Mouse (Mus musculus) stomach, postnatal 0 days (tissue): ENCODE measurements around the gene Tecta. TPM values are rescaled to one million over a fixed set of nuclear protein-coding genes. Genes with fewer than 3 reads are reported as not detected.

Source experiments
- ATAC-seq: fragments of 200-750 bp; cut with Nextera tagmentation; 2 replicates; pipeline ENCODE4 v1.8.0; 2017; ENCODE audit not compliant: low FRiP score, low TSS enrichment
- DNase-seq: peaks from one replicate; pipeline ENCODE4 v3.0.0-alpha.2; 2016; ENCODE audit warnings: low spot score
- H3K27ac ChIP-seq: fragments of 300-500 bp; sonication (generic); replicated peaks from 2 replicates; pipeline ENCODE4 v1.5.1; 2014; ENCODE audit warnings: mild to moderate bottlenecking, control low read depth
- H3K27me3 ChIP-seq: fragments of 300-500 bp; sonication (generic); 2 replicates; pipeline ENCODE4 v1.6.1; 2014; ENCODE audit warnings: low read length; ENCODE audit not compliant: control insufficient read depth, insufficient read depth
- H3K36me3 ChIP-seq: fragments of 300-500 bp; sonication (generic); 2 replicates; pipeline ENCODE4 v1.6.1; 2014; ENCODE audit warnings: low read length, mixed read lengths; ENCODE audit not compliant: control insufficient read depth, insufficient read depth
- H3K4me1 ChIP-seq: fragments of 300-500 bp; sonication (generic); replicated peaks from 2 replicates; pipeline ENCODE4 v1.6.1; 2014; ENCODE audit warnings: antibody characterized with exemption; ENCODE audit not compliant: control insufficient read depth, insufficient read depth
- H3K4me2 ChIP-seq: fragments of 300-500 bp; sonication (generic); replicated peaks from 2 replicates; pipeline ENCODE4 v1.6.1; 2014; ENCODE audit warnings: low read depth, mild to moderate bottlenecking, control low read depth, moderate library complexity
- H3K4me3 ChIP-seq: fragments of 300-500 bp; sonication (generic); 2 replicates; pipeline ENCODE4 v1.5.1; 2014; ENCODE audit warnings: low read depth, low read length, control low read depth
- H3K9ac ChIP-seq: fragments of 300-500 bp; sonication (generic); 2 replicates; pipeline ENCODE4 v1.6.1; 2014; ENCODE audit warnings: mild to moderate bottlenecking, low read length, control low read depth, mixed read lengths
- H3K9me3 ChIP-seq: fragments of 300-500 bp; sonication (generic); 2 replicates; pipeline ENCODE4 v1.6.1; 2016; ENCODE audit warnings: low read length; ENCODE audit not compliant: control insufficient read depth
- CTCF ChIP-seq: IDR thresholded peaks from 2 replicates; pipeline ENCODE4 v1.5.1; 2016; ENCODE audit warnings: antibody characterized with exemption, low read depth, mild to moderate bottlenecking, moderate library complexity
- EP300 ChIP-seq: optimal IDR thresholded peaks from 2 replicates; pipeline ENCODE3; 2016; ENCODE audit warnings: antibody characterized with exemption
- WGBS: fragments of 180-500 bp; shearing (Covaris S2); extraction: QIAGEN DNeasy Blood & Tissue Kit; methylation state at CpG from one replicate; pipeline ENCODE4 v1.1.7; 2014; 5-methylcytosine and 5-hydroxymethylcytosine counted together
- microRNA-seq: library from miRNA; unstranded; fragments of <30 nt; microRNA quantifications from one replicate; pipeline ENCODE4, GENCODE M21; 2016
- polyA plus RNA-seq: library from polyadenylated mRNA; unstranded; fragments of >200 nt; fragmentation: Nextera tagmentation; extraction: Ambion mirVana; gene quantifications from 2 replicates; pipeline ENCODE4 v1.2.1, GENCODE M21; 2015

Tecta gene
- polyA plus RNA-seq, 1 experiment from 2014 or later: 0.05 TPM

- Histone ChIP-seq H3K4me2 (no peak overlapping the region), H3K4me3 (no peak overlapping the region), H3K36me3 (no peaks in the 10 kb centered on the region), H3K4me1 (no peaks in the 10 kb centered on the region), H3K9ac (no peak overlapping the region), H3K27ac (no peak overlapping the region), H3K9me3 (no peaks in the 10 kb centered on the region), H3K27me3 (no peaks in the 10 kb centered on the region)
- no peak for DNase-seq
- 89% methylated on average over 6 of the region's 6 CpGs for WGBS
- no peak for TF ChIP-seq CTCF
- no peak for TF ChIP-seq EP300
- no peak for ATAC-seq
These were observed 98.6 kb downstream of the Tecta start for GRCm38 (mm10) chr9:42301082-42301633.

GRCm38 (mm10) chr9:42296297-42296922 is 103.3 kb downstream of the Tecta start:
- no peaks in the 10 kb centered on the region for H3K36me3 ChIP-seq
- no peak overlapping the region for H3K4me3 ChIP-seq
- no peak overlapping the region for H3K27ac ChIP-seq
- ATAC-seq (no peak), DNase-seq (no peak)
- 92% methylated on average over 10 of the region's 10 CpGs for WGBS
- no peak overlapping the region for H3K9ac ChIP-seq
- TF ChIP-seq CTCF (no peak), EP300 (no peak)
- H3K9me3 ChIP-seq: no peaks in the 10 kb centered on the region
- H3K27me3 ChIP-seq: no peaks in the 10 kb centered on the region
- no peak overlapping the region for H3K4me2 ChIP-seq
- H3K4me1 ChIP-seq: no peaks in the 10 kb centered on the region

DNA sequence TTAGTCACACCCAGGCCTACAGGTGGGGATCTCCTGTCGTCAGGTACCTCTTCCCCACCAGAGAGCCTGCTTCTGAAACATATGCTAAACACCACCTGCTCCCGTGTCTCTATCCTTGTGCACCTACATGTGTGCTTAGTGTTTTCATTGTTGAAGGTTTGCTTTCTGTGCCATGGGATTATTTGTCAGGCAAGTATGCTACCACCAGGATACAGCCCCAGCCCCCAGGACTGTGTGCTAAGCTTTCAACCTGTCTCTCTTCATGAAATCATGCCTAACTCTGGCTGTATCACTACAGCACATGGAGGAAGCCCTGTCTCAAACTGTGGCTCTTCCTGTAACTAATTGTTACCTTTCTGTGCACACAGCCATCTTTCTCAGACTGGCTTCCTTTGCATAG is 105.6 kb downstream of the Tecta start:
- no peak overlapping the region for H3K9ac ChIP-seq
- TF ChIP-seq EP300 (no peak), CTCF (no peak)
- no peaks in the 10 kb centered on the region for H3K36me3 ChIP-seq
- H3K9me3 ChIP-seq: no peaks in the 10 kb centered on the region
- no peaks in the 10 kb centered on the region for H3K4me1 ChIP-seq
- H3K27ac ChIP-seq: no peak overlapping the region
- ATAC-seq: no peak
- no peak for DNase-seq
- H3K27me3 ChIP-seq: no peaks in the 10 kb centered on the region
- 67% methylated on average over 2 of the region's 2 CpGs for WGBS
- no peak overlapping the region for H3K4me3 ChIP-seq
- no peak overlapping the region for H3K4me2 ChIP-seq

GRCm38 (mm10) chr9:42293596-42293995 is 106.1 kb downstream of the Tecta start:
- 71% methylated on average over 3 of the region's 3 CpGs for WGBS

DNA sequence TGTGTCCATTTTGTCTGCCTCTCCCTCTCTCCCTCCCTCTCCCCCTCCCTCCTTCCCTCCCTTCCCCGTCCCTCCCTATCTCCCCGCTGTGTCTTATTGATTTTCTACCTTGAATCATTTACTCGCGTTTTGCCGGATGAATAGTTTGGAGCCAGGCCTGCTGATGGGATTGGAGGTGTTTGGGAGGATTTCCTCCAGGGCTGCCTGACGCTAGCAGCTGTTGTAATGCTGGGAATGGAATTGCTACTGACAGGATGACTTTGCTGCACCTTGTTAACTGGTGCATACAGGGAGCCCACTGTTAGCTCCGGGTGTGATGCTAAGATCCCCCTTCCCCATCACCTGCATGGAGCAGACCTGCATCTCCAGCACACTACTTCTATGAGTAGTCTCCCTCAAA is 106.7 kb downstream of the Tecta start:
- H3K4me2 ChIP-seq: no peak overlapping the region
- WGBS: 47% methylated on average over 7 of the region's 7 CpGs
- no peak overlapping the region for H3K9ac ChIP-seq
- H3K4me3 ChIP-seq: no peak overlapping the region
- no peak for DNase-seq
- TF ChIP-seq CTCF (no peak), EP300 (no peak)
- no peak overlapping the region for H3K27ac ChIP-seq
- H3K4me1 ChIP-seq: no peaks in the 10 kb centered on the region
- no peak for ATAC-seq
- no peaks in the 10 kb centered on the region for H3K9me3 ChIP-seq
- H3K36me3 ChIP-seq: no peaks in the 10 kb centered on the region
- H3K27me3 ChIP-seq: no peaks in the 10 kb centered on the region

More at GRCm38 (mm10) chr9:42293596-42293995, 106.1 kb downstream of the Tecta start:
- no peak for TF ChIP-seq CTCF
- no peak for TF ChIP-seq EP300
- no peak for ATAC-seq
- no peak overlapping the region for H3K4me3 ChIP-seq
- no peak overlapping the region for H3K4me2 ChIP-seq
- H3K36me3 ChIP-seq: no peaks in the 10 kb centered on the region
- H3K27ac ChIP-seq: no peak overlapping the region
- no peaks in the 10 kb centered on the region for H3K9me3 ChIP-seq
- DNase-seq: no peak
- H3K27me3 ChIP-seq: no peaks in the 10 kb centered on the region
- no peaks in the 10 kb centered on the region for H3K4me1 ChIP-seq
- H3K9ac ChIP-seq: no peak overlapping the region

DNA sequence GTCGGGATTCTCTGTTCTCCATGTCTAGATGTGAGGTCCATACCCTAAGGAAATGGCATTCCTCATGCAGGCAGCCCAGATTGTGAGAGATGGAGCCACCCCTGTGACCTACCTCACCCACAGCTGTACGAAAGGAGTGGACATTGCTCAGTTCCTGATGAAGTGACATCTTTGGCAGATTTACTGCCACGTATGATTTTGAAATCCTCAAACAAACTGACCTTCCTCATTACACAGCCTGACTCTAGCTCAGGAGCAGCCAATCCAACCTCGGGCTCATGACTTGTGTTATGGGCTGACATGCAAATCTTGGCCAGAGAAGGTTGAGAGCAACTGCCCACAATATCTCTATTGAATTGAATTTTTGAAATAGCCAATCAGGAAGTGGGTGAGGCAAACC is 120.1 kb downstream of the Tecta start:
- no peak for ATAC-seq

More for the DNA sequence above, 120.1 kb downstream of the Tecta start:
- Histone ChIP-seq H3K4me2 (no peak overlapping the region), H3K4me3 (no peak overlapping the region), H3K9me3 (no peaks in the 10 kb centered on the region), H3K9ac (no peak overlapping the region), H3K36me3 (no peaks in the 10 kb centered on the region), H3K27ac (no peak overlapping the region), H3K4me1 (no peaks in the 10 kb centered on the region), H3K27me3 (no peaks in the 10 kb centered on the region)
- DNase-seq: no peak
- TF ChIP-seq EP300: no peak
- TF ChIP-seq CTCF: no peak
- WGBS: 61% methylated on average over 4 of the region's 4 CpGs

Small RNA genes within 50 kb of the gene (microRNA-seq; reads per million reads assigned to microRNA genes)
- not detected for gene Gm44311

Other genes starting within 250 kb of the Tecta start
- gene Sc5d, start 135.7 kb downstream of the Tecta start, polyA plus RNA-seq: 104 and 110 TPM in 2 replicates
- 2.9 and 3.0 TPM in 2 replicates for gene Tbcel, start 107.9 kb upstream of the Tecta start, polyA plus RNA-seq